Mouse (Mus musculus): Measurements from ENCODE around the gene Tst.

- TF ChIP-seq CTCF (conservative IDR thresholded peaks at IDR 0.05 in 1 of 2, IDR thresholded peaks at IDR 0.05 in 1 of 2; ENCODE audit: low read depth in 2 of 2, low read length in 2 of 2): no peak
- TF ChIP-seq ELF1 (IDR thresholded peaks at IDR 0.05; ENCODE audit: low read depth, low read length): no peak
- TF ChIP-seq MAZ (IDR thresholded peaks at IDR 0.05; ENCODE audit: low read depth, low read length): no peak
- TF ChIP-seq ZC3H11A (IDR thresholded peaks at IDR 0.05; ENCODE audit: low read depth, low read length): no peak
- TF ChIP-seq JUND (conservative IDR thresholded peaks at IDR 0.05; ENCODE audit: low read depth, low read length): no peak
- no peak for TF ChIP-seq ZMIZ1 (IDR thresholded peaks at IDR 0.05; ENCODE audit: low read depth, low read length)
- TF ChIP-seq EP300 (IDR thresholded peaks at IDR 0.05; ENCODE audit: low read length): no peak
- TF ChIP-seq PAX5 (IDR thresholded peaks at IDR 0.05; ENCODE audit: low read length): no peak
- TF ChIP-seq CHD1 (IDR thresholded peaks at IDR 0.05; ENCODE audit: low read depth, low read length): no peak
- no peak for TF ChIP-seq UBTF (IDR thresholded peaks at IDR 0.05; ENCODE audit: low read depth, low read length)
- no peak for TF ChIP-seq HCFC1 (IDR thresholded peaks at IDR 0.05; ENCODE audit: low read depth, low read length)
Measured at GRCm38 (mm10) chr15:78435681-78436080, 30.0 kb upstream of the Tst start.
